21 mouse cellular contexts compared by ENCODE assay signal in genomic region chr17:30283001-30283400, GRCm38 (mm10).
A peak's percentile ranks its signal among the peaks of the same experiment; 100 is the strongest.
DNase-seq lines count a peak whose midpoint lies in the region; ATAC-seq and TF ChIP-seq lines count a peak whose summit lies in the region.
"Had no signal": no experiment of that assay in that cellular context is flagged by ENCODE, and none has a peak within 500 bp of the region (broad histone marks: within the 10 kb centered on the region; RNA-seq: fewer than 3 reads in every experiment).

No protein-coding gene starts in this region.

- H3K27me3 ChIP-seq in cerebellum, adult 2 months (ENCODE audit: control insufficient read depth, insufficient read depth, low read length) = no peaks in the 10 kb centered on the region
- no peaks in the 10 kb centered on the region for H3K27me3 ChIP-seq in kidney, embryonic 14.5 days (ENCODE audit: control insufficient read depth, insufficient read depth, low read length)
- H3K27me3 ChIP-seq: embryonic facial prominence, embryonic 12.5 days; forebrain, embryonic 15.5 days; heart, embryonic 15.5 days; hindbrain, embryonic 13.5 days had no signal

- no peak overlapping the region for H3K9ac ChIP-seq in kidney, embryonic 14.5 days (ENCODE audit: low read depth, low read length)
- H3K9ac ChIP-seq: embryonic facial prominence, embryonic 12.5 days; forebrain, embryonic 15.5 days; heart, embryonic 15.5 days; hindbrain, embryonic 13.5 days had no signal

- no peaks in the 10 kb centered on the region for H3K36me3 ChIP-seq in kidney, embryonic 14.5 days (ENCODE audit: control insufficient read depth, insufficient read depth, low read length)
- H3K36me3 ChIP-seq: embryonic facial prominence, embryonic 12.5 days; forebrain, embryonic 15.5 days; heart, embryonic 15.5 days; hindbrain, embryonic 13.5 days had no signal

- TF ChIP-seq CTCF in cerebellum, adult 2 months (IDR thresholded peaks at IDR 0.05; ENCODE audit: borderline replicate concordance, insufficient read depth, low read depth, low read length) = no peak

- H3K27ac ChIP-seq in cerebellum, adult 2 months (ENCODE audit: insufficient read depth, low read length) = no peak overlapping the region
- no peak overlapping the region for H3K27ac ChIP-seq in kidney, embryonic 14.5 days (ENCODE audit: low read depth, low read length)
- H3K27ac ChIP-seq: embryonic facial prominence, embryonic 12.5 days; forebrain, embryonic 15.5 days; heart, adult 2 months; heart, embryonic 15.5 days; hindbrain, embryonic 13.5 days; hindbrain, postnatal 0 days had no signal

- H3K4me2 ChIP-seq in kidney, embryonic 14.5 days (replicated peaks; ENCODE audit: low read depth, low read length) = no peak overlapping the region
- H3K4me2 ChIP-seq: embryonic facial prominence, embryonic 12.5 days; forebrain, embryonic 15.5 days; heart, embryonic 11.5 days; heart, embryonic 15.5 days; hindbrain, embryonic 13.5 days had no signal

- DNase-seq in cerebellum, postnatal 4 days (ENCODE audit: low spot score in 2 of 2) = no peak
- DNase-seq in cerebellum, adult 2 months = peak; percentile 74 to 88
- peak; percentile 48 to 70 for DNase-seq in cerebellum, postnatal 10 days
- DNase-seq in frontal cortex, postnatal 25 days (ENCODE audit: low spot score in 2 of 2) = no peak
- DNase-seq in spleen, adult 18-20 months = no peak
- DNase-seq: adrenal gland, adult 8-10 months; adrenal gland, postnatal 36 days; B cell, adult 2 months; gastrocnemius, postnatal 14 days; heart, adult 2 months; heart, postnatal 14 days had no signal

- peak; percentile 68; the same call in 1 of the 2 replicates for ATAC-seq in cerebellum, adult (ENCODE audit: insufficient number of reproducible peaks, low FRiP score, low TSS enrichment)
- ATAC-seq in kidney, embryonic 14.5 days (ENCODE audit: low FRiP score, low TSS enrichment) = no peak
- ATAC-seq: CD4-positive, CD25-positive, alpha-beta regulatory T cell, adult 4 months; forebrain, embryonic 15.5 days; hindbrain, postnatal 0 days had no signal

- H3K9me3 ChIP-seq in kidney, embryonic 14.5 days (ENCODE audit: control insufficient read depth, low read length) = no peaks in the 10 kb centered on the region
- H3K9me3 ChIP-seq: embryonic facial prominence, embryonic 12.5 days; forebrain, embryonic 15.5 days; G1E; heart, embryonic 15.5 days; hindbrain, embryonic 13.5 days had no signal

- TF ChIP-seq POLR2A in cerebellum, adult 2 months (IDR thresholded peaks at IDR 0.05; ENCODE audit: borderline replicate concordance, insufficient read depth, low read length) = no peak

- peaks cover 13% of the 10 kb centered on the region; the same call in 1 of the 2 replicates for H3K4me1 ChIP-seq in cerebellum, adult 2 months (ENCODE audit: control insufficient read depth, insufficient read depth, low read length)
- H3K4me1 ChIP-seq in kidney, embryonic 14.5 days (ENCODE audit: control insufficient read depth, insufficient read depth, low read length) = 0 out of 2 replicates have a peak, but pooled peaks cover 4% of the 10 kb centered on the region

- no peak overlapping the region for H3K4me3 ChIP-seq in cerebellum, adult 2 months (replicated peaks; ENCODE audit: insufficient read depth, low read depth, low read length)
- H3K4me3 ChIP-seq in kidney, embryonic 14.5 days (ENCODE audit: low read length) = no peak overlapping the region
- H3K4me3 ChIP-seq: embryonic facial prominence, embryonic 12.5 days; forebrain, embryonic 15.5 days; heart, adult 2 months; heart, embryonic 15.5 days; hindbrain, embryonic 13.5 days had no signal

Comparison
In these comparisons a context has a peak if more than half of its experiments do, and no peak if none do; other contexts are left out.
1. DNase-seq: peak in cerebellum, adult 2 months (2 of 2) and cerebellum, postnatal 10 days (2 of 2); none in cerebellum, postnatal 4 days (0 of 2), frontal cortex, postnatal 25 days (0 of 2) and spleen, adult 18-20 months (0 of 2).